Mouse (Mus musculus) midbrain, embryonic 12.5 days (tissue): ENCODE data around the gene Plekhb1. TPM values are rescaled to one million over a fixed set of nuclear protein-coding genes. Genes with fewer than 3 reads are reported as not detected.

Experiments
- ATAC-seq: fragments of 200-750 bp; cut with Nextera tagmentation; 2 replicates; pipeline ENCODE4 v1.8.0; 2017; ENCODE audit warnings: low read depth, moderate TSS enrichment, moderate library complexity; ENCODE audit not compliant: low FRiP score
- H3K27ac ChIP-seq: fragments of 300-500 bp; sonication (generic); replicated peaks from 2 replicates; pipeline ENCODE4 v1.5.1; 2016; ENCODE audit warnings: mild to moderate bottlenecking
- H3K27me3 ChIP-seq: fragments of 300-500 bp; sonication (generic); 2 replicates; pipeline ENCODE4 v1.6.1; 2016; ENCODE audit warnings: mild to moderate bottlenecking
- H3K36me3 ChIP-seq: fragments of 300-500 bp; sonication (generic); 2 replicates; pipeline ENCODE4 v1.6.1; 2016
- H3K4me1 ChIP-seq: fragments of 300-500 bp; sonication (generic); 2 replicates; pipeline ENCODE4 v1.6.1; 2016
- H3K4me2 ChIP-seq: fragments of 300-500 bp; sonication (generic); replicated peaks from 2 replicates; pipeline ENCODE4 v1.6.1; 2016; ENCODE audit warnings: mild to moderate bottlenecking, moderate library complexity
- H3K4me3 ChIP-seq: fragments of 300-500 bp; sonication (generic); 2 replicates; pipeline ENCODE4 v1.5.1; 2016; ENCODE audit warnings: mild to moderate bottlenecking
- H3K9ac ChIP-seq: fragments of 300-500 bp; sonication (generic); replicated peaks from 2 replicates; pipeline ENCODE4 v1.6.1; 2016; ENCODE audit warnings: mild to moderate bottlenecking, moderate library complexity
- H3K9me3 ChIP-seq: fragments of 300-500 bp; sonication (generic); 2 replicates; pipeline ENCODE4 v1.6.1; 2016; ENCODE audit warnings: mild to moderate bottlenecking
- WGBS: fragments of 180-500 bp; shearing (Covaris S2); methylation state at CpG from one replicate; pipeline ENCODE4 v1.1.7; 2016; 5-methylcytosine and 5-hydroxymethylcytosine counted together
- polyA plus RNA-seq: library from polyadenylated mRNA; unstranded; fragments of >200 nt; fragmentation: Nextera tagmentation; extraction: Ambion mirVana; gene quantifications from 2 replicates; pipeline ENCODE4 v1.2.1, GENCODE M21; 2016

The Plekhb1 gene
- polyA plus RNA-seq, 1 experiment from 2014 or later = 4.7 TPM

- Histone ChIP-seq H3K4me2 (0 out of 2 replicates have a peak overlapping the region, but pooled peaks have one; percentile 1), H3K36me3 (no peaks in the 10 kb centered on the region), H3K4me3 (no peak overlapping the region), H3K27me3 (no peaks in the 10 kb centered on the region), H3K27ac (peak overlapping the region; percentile 73), H3K9ac (0 out of 2 replicates have a peak overlapping the region, but pooled peaks have one; percentile 3), H3K9me3 (no peaks in the 10 kb centered on the region), H3K4me1 (peaks cover 17% of the 10 kb centered on the region)
- WGBS = 61% methylated on average over 9 of the region's 9 CpGs
- ATAC-seq = peak; percentile 88
These were observed 8.5 kb downstream of the Plekhb1 start for GRCm38 (mm10) chr7:100653480-100654266.

- no peak overlapping the region for H3K4me3 ChIP-seq
- H3K9ac ChIP-seq = no peak overlapping the region
- H3K4me2 ChIP-seq = no peak overlapping the region
- peaks cover 13% of the 10 kb centered on the region for H3K4me1 ChIP-seq
- no peaks in the 10 kb centered on the region for H3K27me3 ChIP-seq
- 0 out of 2 replicates have a peak, but pooled peaks cover 8% of the 10 kb centered on the region for H3K36me3 ChIP-seq
- ATAC-seq = no peak
- no peak overlapping the region for H3K27ac ChIP-seq
- 81% methylated on average over 4 of the region's 4 CpGs for WGBS
- no peaks in the 10 kb centered on the region for H3K9me3 ChIP-seq
These were observed 11.2 kb downstream of the Plekhb1 start for GRCm38 (mm10) chr7:100651011-100651410.

- no peak overlapping the region for H3K4me3 ChIP-seq
- ATAC-seq = no peak
- no peaks in the 10 kb centered on the region for H3K9me3 ChIP-seq
- H3K36me3 ChIP-seq = 0 out of 2 replicates have a peak, but pooled peaks cover 8% of the 10 kb centered on the region
- H3K27me3 ChIP-seq = no peaks in the 10 kb centered on the region
- H3K9ac ChIP-seq = no peak overlapping the region
- 83% methylated on average over 6 of the region's 6 CpGs for WGBS
- H3K4me1 ChIP-seq = peaks cover 13% of the 10 kb centered on the region
- H3K27ac ChIP-seq = no peak overlapping the region
- H3K4me2 ChIP-seq = no peak overlapping the region
These were observed 11.8 kb downstream of the Plekhb1 start for GRCm38 (mm10) chr7:100650421-100650820.

- Histone ChIP-seq H3K9me3 (no peaks in the 10 kb centered on the region), H3K4me2 (no peak overlapping the region), H3K4me1 (peaks cover 13% of the 10 kb centered on the region), H3K36me3 (0 out of 2 replicates have a peak, but pooled peaks cover 8% of the 10 kb centered on the region), H3K4me3 (no peak overlapping the region), H3K9ac (no peak overlapping the region), H3K27me3 (no peaks in the 10 kb centered on the region), H3K27ac (no peak overlapping the region)
- WGBS = 77% methylated on average over 8 of the region's 8 CpGs
- ATAC-seq = no peak
These were observed 12.4 kb downstream of the Plekhb1 start for GRCm38 (mm10) chr7:100649826-100650225.

- 85% methylated on average over 4 of the region's 4 CpGs for WGBS
- H3K9me3 ChIP-seq = no peaks in the 10 kb centered on the region
- H3K27ac ChIP-seq = no peak overlapping the region
- H3K36me3 ChIP-seq = 0 out of 2 replicates have a peak, but pooled peaks cover 8% of the 10 kb centered on the region
- no peak for ATAC-seq
- no peak overlapping the region for H3K4me2 ChIP-seq
- no peak overlapping the region for H3K4me3 ChIP-seq
- peaks cover 8% of the 10 kb centered on the region for H3K4me1 ChIP-seq
- no peak overlapping the region for H3K9ac ChIP-seq
- no peaks in the 10 kb centered on the region for H3K27me3 ChIP-seq
These were observed 13.1 kb downstream of the Plekhb1 start for GRCm38 (mm10) chr7:100649095-100649494.

- H3K27me3 ChIP-seq = no peaks in the 10 kb centered on the region
- no peaks in the 10 kb centered on the region for H3K9me3 ChIP-seq
- no peak overlapping the region for H3K27ac ChIP-seq
- WGBS = 29% methylated on average over 3 of the region's 3 CpGs
- ATAC-seq = no peak; the same call in 1 of the 2 replicates
- no peak overlapping the region for H3K4me2 ChIP-seq
- no peak overlapping the region for H3K4me3 ChIP-seq
- H3K9ac ChIP-seq = no peak overlapping the region
- peaks cover 11% of the 10 kb centered on the region; the same call in 1 of the 2 replicates for H3K36me3 ChIP-seq
- no peaks in the 10 kb centered on the region for H3K4me1 ChIP-seq
These were observed 17.1 kb downstream of the Plekhb1 start for GRCm38 (mm10) chr7:100645147-100645546.

GRCm38 (mm10) chr7:100642413-100642812, 19.8 kb downstream of the Plekhb1 start:
- Histone ChIP-seq H3K4me3 (no peak overlapping the region), H3K27me3 (no peaks in the 10 kb centered on the region), H3K9ac (no peak overlapping the region), H3K36me3 (peaks cover 14% of the 10 kb centered on the region), H3K9me3 (no peaks in the 10 kb centered on the region), H3K4me1 (no peaks in the 10 kb centered on the region), H3K27ac (no peak overlapping the region), H3K4me2 (no peak overlapping the region)
- WGBS = 92% methylated on average over 4 of the region's 4 CpGs
- no peak for ATAC-seq

GRCm38 (mm10) chr7:100637657-100638056, 24.6 kb downstream of the Plekhb1 start:
- no peak overlapping the region for H3K27ac ChIP-seq
- no peaks in the 10 kb centered on the region for H3K4me1 ChIP-seq
- ATAC-seq = no peak
- H3K9me3 ChIP-seq = no peaks in the 10 kb centered on the region
- H3K4me3 ChIP-seq = no peak overlapping the region
- H3K9ac ChIP-seq = no peak overlapping the region
- H3K4me2 ChIP-seq = no peak overlapping the region
- H3K27me3 ChIP-seq = no peaks in the 10 kb centered on the region
- 8% methylated on average over 1 of the region's 1 CpGs for WGBS
- H3K36me3 ChIP-seq = peaks cover 26% of the 10 kb centered on the region

- Histone ChIP-seq H3K27me3 (no peaks in the 10 kb centered on the region), H3K4me3 (no peak overlapping the region), H3K9me3 (no peaks in the 10 kb centered on the region), H3K4me2 (no peak overlapping the region), H3K4me1 (no peaks in the 10 kb centered on the region), H3K36me3 (0 out of 2 replicates have a peak, but pooled peaks cover 5% of the 10 kb centered on the region), H3K9ac (no peak overlapping the region), H3K27ac (no peak overlapping the region)
- ATAC-seq = no peak
- 76% methylated on average over 3 of the region's 3 CpGs for WGBS
These were observed 37.7 kb downstream of the Plekhb1 start for GRCm38 (mm10) chr7:100624538-100624937.

GRCm38 (mm10) chr7:100622277-100622676, 39.9 kb downstream of the Plekhb1 start:
- 85% methylated on average over 2 of the region's 2 CpGs for WGBS
- no peak overlapping the region for H3K4me2 ChIP-seq
- no peaks in the 10 kb centered on the region for H3K27me3 ChIP-seq
- H3K36me3 ChIP-seq = 0 out of 2 replicates have a peak, but pooled peaks cover 2% of the 10 kb centered on the region
- no peak overlapping the region for H3K4me3 ChIP-seq
- ATAC-seq = no peak
- H3K9ac ChIP-seq = no peak overlapping the region
- H3K4me1 ChIP-seq = no peaks in the 10 kb centered on the region
- no peaks in the 10 kb centered on the region for H3K9me3 ChIP-seq
- H3K27ac ChIP-seq = no peak overlapping the region

- Histone ChIP-seq H3K27ac (no peak overlapping the region), H3K36me3 (no peaks in the 10 kb centered on the region), H3K4me3 (no peak overlapping the region), H3K9ac (no peak overlapping the region), H3K9me3 (no peaks in the 10 kb centered on the region), H3K4me1 (no peaks in the 10 kb centered on the region), H3K27me3 (no peaks in the 10 kb centered on the region), H3K4me2 (no peak overlapping the region)
- ATAC-seq = no peak
- WGBS = 93% methylated on average over 4 of the region's 4 CpGs
These were observed 45.9 kb downstream of the Plekhb1 start for GRCm38 (mm10) chr7:100616121-100616857.

- Histone ChIP-seq H3K4me2 (peak overlapping the region; percentile 68), H3K9me3 (no peaks in the 10 kb centered on the region), H3K4me1 (peaks cover 11% of the 10 kb centered on the region), H3K9ac (peak overlapping the region; percentile 98), H3K4me3 (peak overlapping the region; percentile 88), H3K27me3 (peaks cover 3% of the 10 kb centered on the region; the same call in 1 of the 2 replicates), H3K36me3 (no peaks in the 10 kb centered on the region), H3K27ac (peak overlapping the region; percentile 99; the same call in 1 of the 2 replicates)
- WGBS = 27% methylated on average over 4 of the region's 4 CpGs
- no peak for ATAC-seq
These were observed 53.3 kb downstream of the Plekhb1 start for GRCm38 (mm10) chr7:100608910-100609309.
